Mouse (Mus musculus) olfactory bulb, adult 2 months (tissue): ENCODE data around the gene Ston2.

ENCODE experiments used
- CTCF ChIP-seq: fragments of 200-500 bp; IDR thresholded peaks from 2 replicates; pipeline ENCODE4 v1.5.1; 2012; ENCODE audit warnings: low read depth, mild to moderate bottlenecking, low read length, moderate library complexity; ENCODE audit not compliant: insufficient read depth
- POLR2A ChIP-seq: fragments of 200-500 bp; IDR thresholded peaks from 2 replicates; pipeline ENCODE4 v1.6.1; 2012; ENCODE audit warnings: mild to moderate bottlenecking, low read depth, low read length, moderate library complexity; ENCODE audit not compliant: insufficient read depth

DNA sequence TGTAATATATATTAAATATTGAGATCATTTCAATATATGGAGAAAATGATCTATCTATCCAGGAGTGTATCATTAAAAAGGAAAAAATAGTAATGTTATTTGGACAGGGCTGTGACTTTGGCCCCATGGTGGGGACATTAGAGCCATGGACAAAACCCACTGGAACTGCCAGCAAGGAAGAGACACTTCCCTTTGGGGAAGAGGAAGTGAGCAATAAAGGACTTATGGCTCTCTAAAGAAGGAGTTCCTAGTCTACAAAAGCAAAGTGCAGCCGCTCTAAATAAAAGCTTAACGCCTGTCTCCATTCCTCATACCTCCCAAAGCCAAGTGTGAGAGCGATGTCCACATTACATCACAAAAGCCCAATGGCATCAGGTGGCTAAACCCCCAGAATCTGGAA lies 121.6 kb downstream of the Ston2 start:
- no peak for TF ChIP-seq POLR2A
- TF ChIP-seq CTCF = no peak
